Mouse (Mus musculus) mesoderm, embryonic 11.5 days (tissue): ENCODE measurements around the gene Dcun1d4.
"Not testable (repeated sequence)": the region's sequence is repeated elsewhere in the genome, so short reads cannot be mapped to it uniquely, and the experiment has no call there.

ENCODE experiments used
- DNase-seq: peaks from one replicate; pipeline ENCODE4 v3.0.0-alpha.2; 2012; ENCODE audit warnings: low read depth, low spot score

The Dcun1d4 gene

GRCm38 (mm10) chr5:73547252-73547651 is 66.5 kb downstream of the Dcun1d4 start:
- DNase-seq = no peak

- DNase-seq = no peak
Observed at GRCm38 (mm10) chr5:73548237-73548636, 67.4 kb downstream of the Dcun1d4 start.

GRCm38 (mm10) chr5:73548838-73549237 is 68.0 kb downstream of the Dcun1d4 start:
- no peak for DNase-seq

GRCm38 (mm10) chr5:73551836-73552235 is 71.0 kb downstream of the Dcun1d4 start:
- DNase-seq = no peak

GRCm38 (mm10) chr5:73553903-73554302 is 73.1 kb downstream of the Dcun1d4 start:
- DNase-seq = no peak

- DNase-seq = no peak
Observed at GRCm38 (mm10) chr5:73555096-73555852, 74.5 kb downstream of the Dcun1d4 start.

GRCm38 (mm10) chr5:73556733-73557425 is 76.1 kb downstream of the Dcun1d4 start:
- DNase-seq = no peak

GRCm38 (mm10) chr5:73558756-73559155 is 78.0 kb downstream of the Dcun1d4 start:
- DNase-seq = no peak

- DNase-seq = no peak
Observed at GRCm38 (mm10) chr5:73564038-73564437, 83.2 kb downstream of the Dcun1d4 start.

- DNase-seq = no peak
Observed at GRCm38 (mm10) chr5:73566119-73566518, 85.3 kb downstream of the Dcun1d4 start.

- DNase-seq = no peak
Observed at GRCm38 (mm10) chr5:73566892-73567291, 86.1 kb downstream of the Dcun1d4 start.

GRCm38 (mm10) chr5:73569181-73569580 is 88.4 kb downstream of the Dcun1d4 start:
- no peak for DNase-seq

GRCm38 (mm10) chr5:73571395-73572156 is 90.8 kb downstream of the Dcun1d4 start:
- no peak for DNase-seq

GRCm38 (mm10) chr5:73572846-73573245 is 92.0 kb downstream of the Dcun1d4 start:
- DNase-seq = no peak

GRCm38 (mm10) chr5:73573789-73574188 is 93.0 kb downstream of the Dcun1d4 start:
- no peak for DNase-seq

GRCm38 (mm10) chr5:73574616-73575015 is 93.8 kb downstream of the Dcun1d4 start:
- no peak for DNase-seq

GRCm38 (mm10) chr5:73576708-73577107 is 95.9 kb downstream of the Dcun1d4 start:
- no peak for DNase-seq

GRCm38 (mm10) chr5:73578131-73578530 is 97.3 kb downstream of the Dcun1d4 start:
- no peak for DNase-seq

- not testable (repeated sequence) for DNase-seq
Observed at GRCm38 (mm10) chr5:73584011-73584410, 103.2 kb downstream of the Dcun1d4 start.

- no peak for DNase-seq
Observed at GRCm38 (mm10) chr5:73585212-73586115, 104.7 kb downstream of the Dcun1d4 start.

GRCm38 (mm10) chr5:73586597-73586996 is 105.8 kb downstream of the Dcun1d4 start:
- DNase-seq = no peak
